Mouse (Mus musculus): ENCODE measurements around the gene Ptprf. TPM values are rescaled to one million over a fixed set of nuclear protein-coding genes. Genes with fewer than 3 reads are reported as not detected.

The Ptprf gene
- polyA plus RNA-seq, 1 experiment: 194 TPM

- Histone ChIP-seq H3K9ac (ENCODE audit: low read depth, poor library complexity, severe bottlenecking) (no peak overlapping the region), H3K27ac (ENCODE audit: insufficient read depth, low read length) (no peak overlapping the region), H3K4me1 (ENCODE audit: control insufficient read depth, insufficient read depth, low read length) (peaks cover 21% of the 10 kb centered on the region), H3K27me3 (ENCODE audit: control insufficient read depth, insufficient read depth, low read length, poor library complexity, severe bottlenecking) (no peaks in the 10 kb centered on the region), H3K36me3 (ENCODE audit: control insufficient read depth, insufficient read depth, low read length, poor library complexity, severe bottlenecking) (peaks cover 3% of the 10 kb centered on the region; the same call in 1 of the 2 replicates), H3K9me3 (replicated peaks; ENCODE audit: control insufficient read depth, insufficient read depth, low read length, poor library complexity, severe bottlenecking) (no peaks in the 10 kb centered on the region), H3K4me3 (ENCODE audit: low read depth, low read length) (no peak overlapping the region)
- TF ChIP-seq CTCF (IDR thresholded peaks at IDR 0.05; ENCODE audit: low read depth, low read length) (no peak), EP300 (IDR thresholded peaks at IDR 0.05; ENCODE audit: insufficient read depth, low read depth, low read length) (no peak), POLR2A (IDR thresholded peaks at IDR 0.05; ENCODE audit: insufficient read depth, low read length) (no peak)
These were observed 9.6 kb downstream of the Ptprf start for GRCm38 (mm10) chr4:118281444-118282181.

DNA sequence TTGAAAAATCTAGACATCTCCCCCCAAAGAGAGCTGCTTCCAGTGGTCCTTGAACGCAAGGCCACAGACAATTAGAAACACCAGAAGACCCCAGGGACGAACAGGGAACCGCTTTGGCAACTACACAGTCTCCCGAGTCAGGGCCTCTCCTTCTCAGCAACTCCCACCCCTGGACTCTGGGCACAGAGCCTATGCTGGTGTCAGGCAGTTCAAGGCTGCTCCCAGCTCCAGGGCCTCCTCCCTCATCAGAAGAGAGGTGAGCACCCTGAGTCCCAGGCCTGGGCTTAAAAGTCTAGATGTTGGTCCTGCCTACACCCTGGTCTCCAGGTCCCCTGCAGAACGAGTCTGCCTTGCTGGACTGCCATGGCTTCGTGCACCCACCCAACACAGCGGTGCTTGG lies 10.7 kb downstream of the Ptprf start:
- H3K27ac ChIP-seq (ENCODE audit: insufficient read depth, low read length): no peak overlapping the region
- peaks cover 3% of the 10 kb centered on the region; the same call in 1 of the 2 replicates for H3K36me3 ChIP-seq (ENCODE audit: control insufficient read depth, insufficient read depth, low read length, poor library complexity, severe bottlenecking)

GRCm38 (mm10) chr4:118276520-118277232 lies 14.5 kb downstream of the Ptprf start:
- H3K36me3 ChIP-seq (ENCODE audit: control insufficient read depth, insufficient read depth, low read length, poor library complexity, severe bottlenecking): peaks cover 3% of the 10 kb centered on the region; the same call in 1 of the 2 replicates
- no peak overlapping the region for H3K4me3 ChIP-seq (ENCODE audit: low read depth, low read length)
- H3K27ac ChIP-seq (ENCODE audit: insufficient read depth, low read length): peak overlapping the region; percentile 33
- no peak overlapping the region for H3K9ac ChIP-seq (ENCODE audit: low read depth, poor library complexity, severe bottlenecking)
- TF ChIP-seq POLR2A (IDR thresholded peaks at IDR 0.05; ENCODE audit: insufficient read depth, low read length) (no peak), CTCF (IDR thresholded peaks at IDR 0.05; ENCODE audit: low read depth, low read length) (no peak), EP300 (IDR thresholded peaks at IDR 0.05; ENCODE audit: insufficient read depth, low read depth, low read length) (no peak)
- no peaks in the 10 kb centered on the region for H3K27me3 ChIP-seq (ENCODE audit: control insufficient read depth, insufficient read depth, low read length, poor library complexity, severe bottlenecking)
- H3K9me3 ChIP-seq (replicated peaks; ENCODE audit: control insufficient read depth, insufficient read depth, low read length, poor library complexity, severe bottlenecking): no peaks in the 10 kb centered on the region
- H3K4me1 ChIP-seq (ENCODE audit: control insufficient read depth, insufficient read depth, low read length): peaks cover 23% of the 10 kb centered on the region

More for the DNA sequence above, 10.7 kb downstream of the Ptprf start:
- Histone ChIP-seq H3K27me3 (ENCODE audit: control insufficient read depth, insufficient read depth, low read length, poor library complexity, severe bottlenecking) (no peaks in the 10 kb centered on the region), H3K4me3 (ENCODE audit: low read depth, low read length) (no peak overlapping the region), H3K4me1 (ENCODE audit: control insufficient read depth, insufficient read depth, low read length) (peaks cover 16% of the 10 kb centered on the region), H3K9ac (ENCODE audit: low read depth, poor library complexity, severe bottlenecking) (no peak overlapping the region), H3K9me3 (replicated peaks; ENCODE audit: control insufficient read depth, insufficient read depth, low read length, poor library complexity, severe bottlenecking) (no peaks in the 10 kb centered on the region)
- no peak for TF ChIP-seq CTCF (IDR thresholded peaks at IDR 0.05; ENCODE audit: low read depth, low read length)
- TF ChIP-seq EP300 (IDR thresholded peaks at IDR 0.05; ENCODE audit: insufficient read depth, low read depth, low read length): no peak
- no peak for TF ChIP-seq POLR2A (IDR thresholded peaks at IDR 0.05; ENCODE audit: insufficient read depth, low read length)

DNA sequence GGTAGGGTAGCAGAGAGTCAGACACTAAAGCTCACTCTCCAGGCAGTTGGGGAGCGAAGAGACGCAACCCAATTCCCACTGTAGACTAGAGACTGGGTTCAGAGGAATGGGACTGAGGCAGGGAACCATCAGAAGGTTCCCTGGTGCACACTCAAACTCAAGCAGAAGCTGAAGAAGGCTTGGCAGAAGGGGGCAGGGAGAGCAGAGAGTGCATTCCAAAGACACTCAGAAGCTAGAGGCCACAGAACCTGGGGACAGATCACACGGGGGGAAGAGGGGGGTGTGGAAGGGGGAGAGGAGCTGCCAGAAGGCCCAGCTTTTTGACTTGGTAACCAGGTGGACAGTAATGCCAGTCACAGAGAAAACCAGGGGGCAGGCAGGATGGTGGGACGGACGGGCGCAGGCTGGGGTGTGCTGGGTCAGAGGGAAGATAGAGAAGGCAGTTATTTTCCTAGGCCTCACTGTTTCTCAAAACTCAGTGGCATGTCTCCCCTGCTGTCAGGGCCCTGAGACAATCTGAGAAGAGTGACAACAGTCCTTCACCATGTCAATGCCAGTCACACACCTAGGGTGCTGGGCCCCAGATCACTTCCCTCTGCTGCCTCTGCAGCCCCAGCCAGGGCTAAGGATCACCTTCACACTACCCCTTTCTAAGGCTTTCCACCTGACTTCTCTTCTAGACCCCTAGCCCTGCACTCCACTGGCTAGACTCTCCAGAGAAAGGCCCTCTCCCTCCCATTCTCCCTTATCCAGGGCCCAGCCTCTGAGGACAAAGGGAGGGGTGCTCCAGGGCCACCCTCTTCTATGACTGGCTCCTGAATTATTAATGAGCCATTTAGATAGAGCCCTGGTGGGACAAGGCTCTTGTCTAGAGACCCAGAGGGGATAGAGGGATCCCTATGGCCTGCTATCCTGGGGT lies 15.3 kb downstream of the Ptprf start:
- Histone ChIP-seq H3K27me3 (ENCODE audit: control insufficient read depth, insufficient read depth, low read length, poor library complexity, severe bottlenecking) (no peaks in the 10 kb centered on the region), H3K36me3 (ENCODE audit: control insufficient read depth, insufficient read depth, low read length, poor library complexity, severe bottlenecking) (peaks cover 3% of the 10 kb centered on the region; the same call in 1 of the 2 replicates), H3K9ac (ENCODE audit: low read depth, poor library complexity, severe bottlenecking) (no peak overlapping the region), H3K27ac (ENCODE audit: insufficient read depth, low read length) (0 out of 2 replicates have a peak overlapping the region, but pooled peaks have one; percentile 3), H3K4me1 (ENCODE audit: control insufficient read depth, insufficient read depth, low read length) (peaks cover 22% of the 10 kb centered on the region), H3K4me3 (ENCODE audit: low read depth, low read length) (no peak overlapping the region), H3K9me3 (replicated peaks; ENCODE audit: control insufficient read depth, insufficient read depth, low read length, poor library complexity, severe bottlenecking) (no peaks in the 10 kb centered on the region)
- TF ChIP-seq CTCF (IDR thresholded peaks at IDR 0.05; ENCODE audit: low read depth, low read length): no peak
- 0 out of 2 replicates have a peak, but pooled peaks have one; percentile 6 for TF ChIP-seq EP300 (IDR thresholded peaks at IDR 0.05; ENCODE audit: insufficient read depth, low read depth, low read length)

- Histone ChIP-seq H3K4me3 (ENCODE audit: low read depth, low read length) (no peak overlapping the region), H3K9ac (ENCODE audit: low read depth, poor library complexity, severe bottlenecking) (no peak overlapping the region)
These were observed 16.7 kb downstream of the Ptprf start for GRCm38 (mm10) chr4:118274521-118274920.

More at GRCm38 (mm10) chr4:118274521-118274920, 16.7 kb downstream of the Ptprf start:
- no peak for TF ChIP-seq POLR2A (IDR thresholded peaks at IDR 0.05; ENCODE audit: insufficient read depth, low read length)
- no peak for TF ChIP-seq EP300 (IDR thresholded peaks at IDR 0.05; ENCODE audit: insufficient read depth, low read depth, low read length)
- no peak for TF ChIP-seq CTCF (IDR thresholded peaks at IDR 0.05; ENCODE audit: low read depth, low read length)
- Histone ChIP-seq H3K36me3 (ENCODE audit: control insufficient read depth, insufficient read depth, low read length, poor library complexity, severe bottlenecking) (peaks cover 7% of the 10 kb centered on the region; the same call in 1 of the 2 replicates), H3K9me3 (replicated peaks; ENCODE audit: control insufficient read depth, insufficient read depth, low read length, poor library complexity, severe bottlenecking) (no peaks in the 10 kb centered on the region), H3K27me3 (ENCODE audit: control insufficient read depth, insufficient read depth, low read length, poor library complexity, severe bottlenecking) (no peaks in the 10 kb centered on the region), H3K4me1 (ENCODE audit: control insufficient read depth, insufficient read depth, low read length) (peaks cover 25% of the 10 kb centered on the region), H3K27ac (ENCODE audit: insufficient read depth, low read length) (peak overlapping the region; percentile 94; the same call in 1 of the 2 replicates)

Measured in ES-Bruce4 (cell line).